Mouse (Mus musculus) intestine, embryonic 16.5 days (tissue): Measurements from ENCODE around the gene Pmepa1. TPM values are rescaled to one million over a fixed set of nuclear protein-coding genes. Genes with fewer than 3 reads are reported as not detected.

Experiments used
- ATAC-seq: fragments of 200-750 bp; cut with Nextera tagmentation; 2 replicates; pipeline ENCODE4 v1.8.0; 2017; ENCODE audit warnings: moderate TSS enrichment, moderate library complexity
- H3K27ac ChIP-seq: fragments of 300-500 bp; sonication (generic); 2 replicates; pipeline ENCODE4 v1.5.1; 2014; ENCODE audit warnings: mild to moderate bottlenecking, low read length
- H3K27me3 ChIP-seq: fragments of 300-500 bp; sonication (generic); replicated peaks from 2 replicates; pipeline ENCODE4 v1.6.1; 2014; ENCODE audit warnings: low read length, control low read depth, mixed read lengths; ENCODE audit not compliant: control insufficient read depth, insufficient read depth
- H3K36me3 ChIP-seq: fragments of 300-500 bp; sonication (generic); 2 replicates; pipeline ENCODE4 v1.6.1; 2014; ENCODE audit warnings: low read length, control low read depth; ENCODE audit not compliant: control insufficient read depth, insufficient read depth
- H3K4me1 ChIP-seq: fragments of 300-500 bp; sonication (generic); 2 replicates; pipeline ENCODE4 v1.6.1; 2014; ENCODE audit warnings: low read length, control low read depth, mixed read lengths; ENCODE audit not compliant: control insufficient read depth, insufficient read depth
- H3K4me2 ChIP-seq: fragments of 300-500 bp; sonication (generic); 2 replicates; pipeline ENCODE4 v1.6.1; 2014; ENCODE audit warnings: low read depth, low read length, control low read depth
- H3K4me3 ChIP-seq: fragments of 300-500 bp; sonication (generic); 2 replicates; pipeline ENCODE4 v1.5.1; 2014; ENCODE audit warnings: mild to moderate bottlenecking, low read length
- H3K9ac ChIP-seq: fragments of 300-500 bp; sonication (generic); 2 replicates; pipeline ENCODE4 v1.6.1; 2014; ENCODE audit warnings: low read depth, low read length
- H3K9me3 ChIP-seq: fragments of 300-500 bp; sonication (generic); 2 replicates; pipeline ENCODE4 v1.6.1; 2016; ENCODE audit warnings: low read length, control low read depth; ENCODE audit not compliant: control insufficient read depth
- WGBS: fragments of 180-500 bp; shearing (Covaris S2); extraction: QIAGEN DNeasy Blood & Tissue Kit; methylation state at CpG from one replicate; pipeline ENCODE4 v1.1.7; 2014; 5-methylcytosine and 5-hydroxymethylcytosine counted together
- polyA plus RNA-seq: library from polyadenylated mRNA; unstranded; fragments of >200 nt; fragmentation: Nextera tagmentation; extraction: Ambion mirVana; gene quantifications from 2 replicates; pipeline ENCODE4 v1.2.1, GENCODE M21; 2015

Pmepa1 gene
- polyA plus RNA-seq, 1 experiment from 2014 or later: 4.4 TPM

- H3K27me3 ChIP-seq: peaks cover 4% of the 10 kb centered on the region; the same call in 1 of the 2 replicates
- ATAC-seq: peak; percentile 62
- no peaks in the 10 kb centered on the region for H3K36me3 ChIP-seq
- peaks cover 9% of the 10 kb centered on the region; the same call in 1 of the 2 replicates for H3K4me1 ChIP-seq
- H3K9me3 ChIP-seq: no peaks in the 10 kb centered on the region
- H3K9ac ChIP-seq: no peak overlapping the region
- WGBS: 26% methylated on average over 26 of the region's 26 CpGs
- H3K4me3 ChIP-seq: no peak overlapping the region
- H3K27ac ChIP-seq: no peak overlapping the region
- no peak overlapping the region for H3K4me2 ChIP-seq
These were observed 90.0 kb downstream of the Pmepa1 start for GRCm38 (mm10) chr2:173186047-173186943.

- Histone ChIP-seq H3K36me3 (no peaks in the 10 kb centered on the region), H3K9me3 (no peaks in the 10 kb centered on the region), H3K9ac (no peak overlapping the region), H3K27ac (no peak overlapping the region), H3K27me3 (peaks cover 4% of the 10 kb centered on the region; the same call in 1 of the 2 replicates), H3K4me1 (peaks cover 9% of the 10 kb centered on the region; the same call in 1 of the 2 replicates), H3K4me2 (no peak overlapping the region), H3K4me3 (no peak overlapping the region)
- 70% methylated on average over 6 of the region's 6 CpGs for WGBS
- ATAC-seq: no peak
These were observed 91.1 kb downstream of the Pmepa1 start for GRCm38 (mm10) chr2:173185282-173185681.

- Histone ChIP-seq H3K4me1 (peaks cover 9% of the 10 kb centered on the region; the same call in 1 of the 2 replicates), H3K9ac (no peak overlapping the region), H3K4me2 (no peak overlapping the region), H3K27me3 (peaks cover 4% of the 10 kb centered on the region; the same call in 1 of the 2 replicates), H3K27ac (no peak overlapping the region), H3K4me3 (no peak overlapping the region), H3K9me3 (no peaks in the 10 kb centered on the region), H3K36me3 (no peaks in the 10 kb centered on the region)
- WGBS: 57% methylated on average over 11 of the region's 11 CpGs
- no peak for ATAC-seq
These were observed 91.8 kb downstream of the Pmepa1 start for GRCm38 (mm10) chr2:173184475-173185080.

GRCm38 (mm10) chr2:173183836-173184460, 92.4 kb downstream of the Pmepa1 start:
- Histone ChIP-seq H3K4me2 (no peak overlapping the region), H3K9me3 (no peaks in the 10 kb centered on the region), H3K4me3 (no peak overlapping the region), H3K36me3 (no peaks in the 10 kb centered on the region), H3K27ac (no peak overlapping the region), H3K27me3 (peaks cover 4% of the 10 kb centered on the region; the same call in 1 of the 2 replicates), H3K4me1 (peaks cover 9% of the 10 kb centered on the region; the same call in 1 of the 2 replicates), H3K9ac (no peak overlapping the region)
- 7% methylated on average over 8 of the region's 8 CpGs for WGBS
- ATAC-seq: peak; percentile 9; the same call in 1 of the 2 replicates

GRCm38 (mm10) chr2:173183311-173183710, 93.0 kb downstream of the Pmepa1 start:
- no peak overlapping the region for H3K4me3 ChIP-seq
- ATAC-seq: no peak
- H3K9me3 ChIP-seq: no peaks in the 10 kb centered on the region
- H3K36me3 ChIP-seq: no peaks in the 10 kb centered on the region
- no peak overlapping the region for H3K9ac ChIP-seq
- no peak overlapping the region for H3K27ac ChIP-seq
- H3K4me2 ChIP-seq: no peak overlapping the region
- peaks cover 9% of the 10 kb centered on the region; the same call in 1 of the 2 replicates for H3K4me1 ChIP-seq
- WGBS: 88% methylated on average over 10 of the region's 10 CpGs
- H3K27me3 ChIP-seq: peaks cover 4% of the 10 kb centered on the region; the same call in 1 of the 2 replicates

GRCm38 (mm10) chr2:173182796-173183195, 93.5 kb downstream of the Pmepa1 start:
- no peak for ATAC-seq
- H3K9me3 ChIP-seq: no peaks in the 10 kb centered on the region
- 91% methylated on average over 7 of the region's 7 CpGs for WGBS

GRCm38 (mm10) chr2:173181901-173182300, 94.4 kb downstream of the Pmepa1 start:
- H3K36me3 ChIP-seq: no peaks in the 10 kb centered on the region
- no peak overlapping the region for H3K9ac ChIP-seq
- H3K27ac ChIP-seq: no peak overlapping the region
- peaks cover 6% of the 10 kb centered on the region; the same call in 1 of the 2 replicates for H3K27me3 ChIP-seq
- 92% methylated on average over 7 of the region's 7 CpGs for WGBS
- H3K4me2 ChIP-seq: no peak overlapping the region
- no peak for ATAC-seq
- no peak overlapping the region for H3K4me3 ChIP-seq
- no peaks in the 10 kb centered on the region for H3K9me3 ChIP-seq
- H3K4me1 ChIP-seq: peaks cover 8% of the 10 kb centered on the region; the same call in 1 of the 2 replicates

More at GRCm38 (mm10) chr2:173182796-173183195, 93.5 kb downstream of the Pmepa1 start:
- H3K4me2 ChIP-seq: no peak overlapping the region
- peaks cover 11% of the 10 kb centered on the region; the same call in 1 of the 2 replicates for H3K4me1 ChIP-seq
- no peak overlapping the region for H3K27ac ChIP-seq
- H3K9ac ChIP-seq: no peak overlapping the region
- peaks cover 4% of the 10 kb centered on the region; the same call in 1 of the 2 replicates for H3K27me3 ChIP-seq
- no peaks in the 10 kb centered on the region for H3K36me3 ChIP-seq
- no peak overlapping the region for H3K4me3 ChIP-seq

- H3K4me2 ChIP-seq: no peak overlapping the region
- WGBS: 68% methylated on average over 5 of the region's 5 CpGs
These were observed 94.8 kb downstream of the Pmepa1 start for GRCm38 (mm10) chr2:173181486-173181885.

More at GRCm38 (mm10) chr2:173181486-173181885, 94.8 kb downstream of the Pmepa1 start:
- Histone ChIP-seq H3K4me1 (peaks cover 4% of the 10 kb centered on the region; the same call in 1 of the 2 replicates), H3K27ac (no peak overlapping the region), H3K36me3 (no peaks in the 10 kb centered on the region), H3K27me3 (peaks cover 6% of the 10 kb centered on the region; the same call in 1 of the 2 replicates), H3K9me3 (no peaks in the 10 kb centered on the region), H3K4me3 (no peak overlapping the region), H3K9ac (no peak overlapping the region)
- ATAC-seq: no peak
